Mouse (Mus musculus) heart, postnatal 0 days (tissue): Measurements from ENCODE around the gene AC129217.1.

Source experiments
- CTCF ChIP-seq: IDR thresholded peaks from 2 replicates; pipeline ENCODE4 v1.5.1; 2016; ENCODE audit warnings: antibody characterized with exemption, control low read depth, low read depth
- EP300 ChIP-seq: IDR thresholded peaks from 2 replicates; pipeline ENCODE4 v1.6.1; 2016; ENCODE audit warnings: antibody characterized with exemption, low read depth

DNA sequence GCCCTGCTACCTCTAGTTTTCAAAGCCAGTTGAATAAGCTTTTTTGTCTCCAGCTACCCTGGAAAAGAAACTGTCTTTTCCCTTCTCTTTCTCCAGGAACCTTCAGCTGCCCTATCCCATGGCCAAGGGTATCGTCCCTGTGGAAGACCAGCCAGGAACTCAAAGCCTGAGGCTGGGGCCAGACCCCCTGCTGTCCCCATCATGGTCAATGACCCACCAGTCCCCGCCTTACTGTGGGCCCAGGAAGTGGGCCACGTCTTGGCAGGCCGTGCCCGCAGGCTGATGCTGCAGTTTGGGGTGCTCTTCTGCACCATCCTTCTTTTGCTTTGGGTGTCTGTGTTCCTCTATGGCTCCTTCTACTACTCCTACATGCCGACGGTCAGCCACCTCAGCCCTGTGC, 11.4 kb downstream of the AC129217.1 start:
- TF ChIP-seq CTCF (no peak), EP300 (no peak)
